Mouse (Mus musculus) heart, postnatal 0 days (tissue): ENCODE measurements around the gene Klre1. TPM values are rescaled to one million over a fixed set of nuclear protein-coding genes. Genes with fewer than 3 reads are reported as not detected.

Source experiments
- ATAC-seq: fragments of 200-750 bp; cut with Nextera tagmentation; 2 replicates; pipeline ENCODE4 v1.8.0; 2017; ENCODE audit warnings: low read depth, moderate number of reproducible peaks, moderate library complexity; ENCODE audit not compliant: insufficient read depth
- DNase-seq: peaks from one replicate; pipeline ENCODE4 v3.0.0-alpha.2; 2016; ENCODE audit warnings: low spot score
- H3K27ac ChIP-seq: fragments of 300-500 bp; sonication (generic); 2 replicates; pipeline ENCODE4 v1.5.1; 2014; ENCODE audit warnings: low read depth, mild to moderate bottlenecking
- H3K27me3 ChIP-seq: fragments of 300-500 bp; sonication (generic); 2 replicates; pipeline ENCODE4 v1.6.1; 2014; ENCODE audit warnings: low read length, mixed read lengths; ENCODE audit not compliant: control insufficient read depth, insufficient read depth
- H3K36me3 ChIP-seq: fragments of 300-500 bp; sonication (generic); replicated peaks from 2 replicates; pipeline ENCODE4 v1.6.1; 2014; ENCODE audit warnings: low read length, mixed read lengths; ENCODE audit not compliant: control insufficient read depth, insufficient read depth
- H3K4me1 ChIP-seq: fragments of 300-500 bp; sonication (generic); 2 replicates; pipeline ENCODE4 v1.6.1; 2014; ENCODE audit warnings: antibody characterized with exemption; ENCODE audit not compliant: control insufficient read depth, insufficient read depth
- H3K4me2 ChIP-seq: fragments of 300-500 bp; sonication (generic); 2 replicates; pipeline ENCODE4 v1.6.1; 2014; ENCODE audit warnings: low read depth, mild to moderate bottlenecking, low read length, moderate library complexity
- H3K4me3 ChIP-seq: fragments of 300-500 bp; sonication (generic); 2 replicates; pipeline ENCODE4 v1.5.1; 2014; ENCODE audit warnings: low read depth, low read length
- H3K9ac ChIP-seq: fragments of 300-500 bp; sonication (generic); replicated peaks from 2 replicates; pipeline ENCODE4 v1.6.1; 2014; ENCODE audit warnings: low read depth, low read length, mixed read lengths
- H3K9me3 ChIP-seq: fragments of 300-500 bp; sonication (generic); replicated peaks from 2 replicates; pipeline ENCODE4 v1.6.1; 2016; ENCODE audit warnings: low read length; ENCODE audit not compliant: control insufficient read depth
- CTCF ChIP-seq: IDR thresholded peaks from 2 replicates; pipeline ENCODE4 v1.5.1; 2016; ENCODE audit warnings: antibody characterized with exemption, control low read depth, low read depth
- EP300 ChIP-seq: IDR thresholded peaks from 2 replicates; pipeline ENCODE4 v1.6.1; 2016; ENCODE audit warnings: antibody characterized with exemption, low read depth
- WGBS: fragments of 180-500 bp; shearing (Covaris S2); extraction: QIAGEN DNeasy Blood & Tissue Kit; methylation state at CpG from one replicate; pipeline ENCODE4 v1.1.7; 2014; 5-methylcytosine and 5-hydroxymethylcytosine counted together
- polyA plus RNA-seq: library from polyadenylated mRNA; unstranded; fragments of >200 nt; fragmentation: Nextera tagmentation; extraction: Ambion mirVana; gene quantifications from 2 replicates; pipeline ENCODE4 v1.2.1, GENCODE M21; 2015
- total RNA-seq: library from RNA; depleted of rRNA; stranded (reverse); fragments of >200 nt; gene quantifications from 2 replicates; pipeline ENCODE4 v1.2.3, GENCODE M21; 2014; ENCODE audit warnings: low replicate concordance

Gene Klre1
- total and polyA plus RNA-seq, 2 experiments from 2014 or later, result not detected

DNA sequence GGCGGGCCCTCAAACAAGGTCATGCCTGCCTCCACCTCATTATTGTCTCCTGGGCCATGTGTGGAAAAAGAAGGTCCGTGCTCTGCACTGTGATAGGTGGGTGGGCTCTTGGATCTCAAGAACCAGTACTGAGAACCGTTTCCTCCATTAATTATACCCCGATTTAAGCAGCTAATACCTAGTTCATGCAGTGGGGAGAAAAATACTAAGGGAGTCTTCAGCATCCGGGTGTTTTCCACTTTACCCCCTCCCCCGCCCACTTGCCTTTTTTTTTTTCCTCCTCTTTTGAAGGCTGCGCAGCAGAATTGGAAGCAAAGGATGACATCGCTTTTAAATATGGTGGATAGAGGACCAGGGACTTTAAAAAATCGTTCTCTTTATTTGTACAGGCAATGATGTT is 43.6 kb upstream of the Klre1 start:
- WGBS, result 10% methylated on average over 9 of the region's 9 CpGs
- peak overlapping the region; percentile 84 for H3K27ac ChIP-seq
- peak; percentile 31 for DNase-seq

DNA sequence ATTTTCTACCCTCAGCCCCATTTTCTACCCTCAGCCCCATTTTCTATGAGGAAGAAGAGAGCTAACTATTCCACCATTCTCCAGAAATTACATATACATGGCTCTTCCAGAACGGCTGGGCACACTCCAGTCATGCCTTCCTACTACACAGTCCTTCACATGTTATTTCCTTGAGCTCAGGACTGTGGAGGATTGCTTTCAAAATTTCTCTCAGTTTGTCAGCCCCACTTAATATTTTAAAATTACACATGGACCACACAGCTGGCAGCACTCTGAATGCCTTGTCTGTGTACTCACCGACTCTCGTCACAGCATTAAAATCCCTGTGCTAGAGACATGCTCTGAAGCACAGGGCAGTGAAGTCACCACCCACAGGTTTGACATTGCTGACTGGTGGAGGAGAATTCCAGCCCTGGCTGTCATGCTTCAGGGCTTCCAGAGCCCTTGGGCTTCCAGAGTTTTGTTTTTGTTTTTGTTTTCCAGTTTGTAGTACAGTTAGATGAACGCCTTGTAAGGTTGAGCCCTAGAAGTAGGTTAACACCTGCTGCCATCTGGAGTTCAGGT is 43.0 kb upstream of the Klre1 start:
- TF ChIP-seq EP300, result no peak
- Histone ChIP-seq H3K4me3 (peak overlapping the region; percentile 88), H3K9me3 (no peaks in the 10 kb centered on the region), H3K9ac (0 out of 2 replicates have a peak overlapping the region, but pooled peaks have one; percentile 20), H3K4me2 (peak overlapping the region; percentile 74), H3K27ac (peak overlapping the region; percentile 84; the same call in 1 of the 2 replicates), H3K4me1 (peaks cover 26% of the 10 kb centered on the region), H3K36me3 (peaks cover 28% of the 10 kb centered on the region), H3K27me3 (no peaks in the 10 kb centered on the region)
- WGBS, result 34% methylated on average over 4 of the region's 4 CpGs
- ATAC-seq (peak; percentile 35; the same call in 1 of the 2 replicates), DNase-seq (no peak)

More for the DNA sequence above, 43.6 kb upstream of the Klre1 start:
- peak overlapping the region; percentile 74 for H3K4me2 ChIP-seq
- no peaks in the 10 kb centered on the region for H3K9me3 ChIP-seq
- TF ChIP-seq CTCF (no peak), EP300 (no peak)
- no peak for ATAC-seq
- H3K27me3 ChIP-seq, result no peaks in the 10 kb centered on the region
- peaks cover 22% of the 10 kb centered on the region for H3K36me3 ChIP-seq
- peak overlapping the region; percentile 84 for H3K9ac ChIP-seq
- H3K4me1 ChIP-seq, result peaks cover 26% of the 10 kb centered on the region
- H3K4me3 ChIP-seq, result peak overlapping the region; percentile 88

DNA sequence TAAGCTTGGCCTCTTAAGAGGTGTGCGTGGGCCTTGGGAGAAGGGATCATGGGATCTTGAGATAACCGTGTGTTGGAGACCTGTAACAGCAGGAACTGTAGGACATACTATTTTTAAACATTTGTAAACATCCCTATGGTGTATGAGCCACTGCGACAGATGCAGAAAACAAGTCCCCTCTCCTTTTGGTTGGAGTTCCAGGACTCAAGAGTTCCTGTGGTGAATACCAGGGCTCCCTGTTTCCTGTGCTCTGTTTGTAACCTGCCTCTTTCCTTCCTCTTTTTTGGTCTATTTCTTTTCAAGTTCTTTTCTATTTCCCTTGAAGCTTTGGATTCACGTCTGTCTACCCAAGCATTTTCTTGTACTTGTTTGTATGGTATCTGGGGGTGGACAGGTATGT is 42.0 kb upstream of the Klre1 start:
- DNase-seq (no peak), ATAC-seq (no peak)
- WGBS, result 29% methylated on average over 4 of the region's 4 CpGs
- H3K27me3 ChIP-seq, result no peaks in the 10 kb centered on the region
- H3K4me1 ChIP-seq, result peaks cover 26% of the 10 kb centered on the region
- peaks cover 38% of the 10 kb centered on the region for H3K36me3 ChIP-seq
- no peak overlapping the region for H3K27ac ChIP-seq
- no peak overlapping the region; the same call in 1 of the 2 replicates for H3K9ac ChIP-seq
- TF ChIP-seq CTCF (no peak), EP300 (no peak)
- H3K9me3 ChIP-seq, result no peaks in the 10 kb centered on the region
- H3K4me3 ChIP-seq, result no peak overlapping the region
- H3K4me2 ChIP-seq, result peak overlapping the region; percentile 74

- Histone ChIP-seq H3K4me2 (no peak overlapping the region), H3K27ac (no peak overlapping the region), H3K27me3 (no peaks in the 10 kb centered on the region), H3K4me1 (peaks cover 19% of the 10 kb centered on the region), H3K36me3 (peaks cover 56% of the 10 kb centered on the region), H3K4me3 (no peak overlapping the region), H3K9me3 (no peaks in the 10 kb centered on the region), H3K9ac (no peak overlapping the region)
- TF ChIP-seq EP300 (no peak), CTCF (no peak)
- DNase-seq (no peak), ATAC-seq (no peak)
- WGBS, result 69% methylated on average over 6 of the region's 6 CpGs
Measured at GRCm38 (mm10) chr6:129538555-129538954, 39.1 kb upstream of the Klre1 start.

GRCm38 (mm10) chr6:129541931-129542330 is 35.8 kb upstream of the Klre1 start:
- ATAC-seq (no peak), DNase-seq (no peak)
- Histone ChIP-seq H3K4me2 (no peak overlapping the region), H3K27me3 (no peaks in the 10 kb centered on the region), H3K9me3 (no peaks in the 10 kb centered on the region), H3K4me1 (no peaks in the 10 kb centered on the region), H3K36me3 (peaks cover 53% of the 10 kb centered on the region), H3K9ac (no peak overlapping the region), H3K4me3 (no peak overlapping the region), H3K27ac (no peak overlapping the region)
- TF ChIP-seq EP300 (no peak), CTCF (no peak)
- WGBS, result 82% methylated on average over 9 of the region's 9 CpGs

GRCm38 (mm10) chr6:129542540-129542939 is 35.2 kb upstream of the Klre1 start:
- ATAC-seq (no peak), DNase-seq (no peak)
- Histone ChIP-seq H3K27me3 (no peaks in the 10 kb centered on the region), H3K27ac (no peak overlapping the region), H3K9me3 (no peaks in the 10 kb centered on the region), H3K4me2 (no peak overlapping the region), H3K9ac (no peak overlapping the region), H3K36me3 (peaks cover 50% of the 10 kb centered on the region), H3K4me3 (no peak overlapping the region), H3K4me1 (no peaks in the 10 kb centered on the region)
- WGBS, result 92% methylated on average over 3 of the region's 3 CpGs
- TF ChIP-seq CTCF (no peak), EP300 (no peak)
